Mouse (Mus musculus) MEL (cell line): ENCODE measurements around the gene Cabcoco1. TPM values are rescaled to one million over a fixed set of nuclear protein-coding genes. Genes with fewer than 3 reads are reported as not detected.

ENCODE experiments used
- DNase-seq: peaks from one replicate; pipeline ENCODE4 v3.0.0; 2011; ENCODE audit warnings: low read depth, low spot score
- H3K27ac ChIP-seq: 2 replicates; pipeline ENCODE4 v1.5.1; 2012; ENCODE audit warnings: low read depth, mild to moderate bottlenecking, control low read depth, low read length, moderate library complexity; ENCODE audit not compliant: control insufficient read depth
- H3K27me3 ChIP-seq, 2 experiments: fragments of 150-350 bp in 1 of 2; sonication (generic) in 1 of 2; 2 replicates each; pipeline ENCODE4 v1.6.1; 2012; ENCODE audit warnings: low read length in 2 of 2, mild to moderate bottlenecking in 2 of 2, improper control_type of control experiment in 1 of 2, moderate library complexity in 1 of 2; ENCODE audit not compliant: insufficient read depth in 2 of 2, control insufficient read depth in 1 of 2
- H3K36me3 ChIP-seq, 2 experiments: 2 replicates each; pipeline ENCODE4 v1.6.1; 2012 to 2014; ENCODE audit warnings: low read length in 2 of 2, improper control_type of control experiment in 1 of 2, inconsistent platforms in 1 of 2, mild to moderate bottlenecking in 1 of 2; ENCODE audit not compliant: insufficient read depth in 2 of 2, control insufficient read depth in 1 of 2
- H3K4me1 ChIP-seq, 2 experiments: fragments of 150-350 bp in 1 of 2; sonication (generic) in 1 of 2; 2 replicates each; pipeline ENCODE4 v1.6.1; 2012; ENCODE audit warnings: low read length in 2 of 2, improper control_type of control experiment in 1 of 2, mild to moderate bottlenecking in 1 of 2; ENCODE audit not compliant: insufficient read depth in 2 of 2, control insufficient read depth in 1 of 2
- H3K4me3 ChIP-seq, 2 experiments: fragments of 150-350 bp in 1 of 2; sonication (generic) in 1 of 2; 2 replicates each; pipeline ENCODE4 v1.5.1; 2012; ENCODE audit warnings: low read depth in 2 of 2, low read length in 2 of 2, mild to moderate bottlenecking in 2 of 2, moderate library complexity in 2 of 2, control low read depth in 1 of 2, improper control_type of control experiment in 1 of 2; ENCODE audit not compliant: control insufficient read depth in 1 of 2, insufficient read depth in 1 of 2
- H3K79me2 ChIP-seq: 2 replicates; pipeline ENCODE4 v1.6.1; 2012; ENCODE audit warnings: mild to moderate bottlenecking, low read length, moderate library complexity; ENCODE audit not compliant: control insufficient read depth, poor library complexity, insufficient read depth
- H3K9ac ChIP-seq: 2 replicates; pipeline ENCODE4 v1.6.1; 2012; ENCODE audit warnings: low read depth, mild to moderate bottlenecking, control low read depth, low read length, moderate library complexity; ENCODE audit not compliant: control insufficient read depth, poor library complexity, severe bottlenecking
- H3K9me3 ChIP-seq: fragments of 150-350 bp; sonication (generic); replicated peaks from 2 replicates; pipeline ENCODE4 v1.6.1; 2012; ENCODE audit warnings: mild to moderate bottlenecking, low read length, improper control_type of control experiment, moderate library complexity; ENCODE audit not compliant: insufficient read depth
- BHLHE40 ChIP-seq: IDR thresholded peaks from 2 replicates; pipeline ENCODE4 v1.6.1; 2012; ENCODE audit warnings: low read depth, mild to moderate bottlenecking, inconsistent platforms, low read length, improper control_type of control experiment, borderline replicate concordance
- CHD1 ChIP-seq: IDR thresholded peaks from 2 replicates; pipeline ENCODE4 v1.6.1; 2012; ENCODE audit warnings: low read depth, mild to moderate bottlenecking, inconsistent platforms, low read length, improper control_type of control experiment
- CTCF ChIP-seq, 3 experiments: IDR thresholded peaks in 2 of 3; conservative IDR thresholded peaks in 1 of 3; 2 replicates each; pipeline ENCODE4 v1.5.1; 2011 to 2012; ENCODE audit warnings: low read length in 3 of 3, low read depth in 2 of 3, mild to moderate bottlenecking in 2 of 3, improper control_type of control experiment in 1 of 3, inconsistent platforms in 1 of 3, mixed read lengths in 1 of 3, moderate library complexity in 1 of 3; ENCODE audit not compliant: control insufficient read depth in 1 of 3, insufficient read depth in 1 of 3, poor library complexity in 1 of 3, severe bottlenecking in 1 of 3
- ETS1 ChIP-seq: IDR thresholded peaks from 2 replicates; pipeline ENCODE4 v1.6.1; 2012; ENCODE audit warnings: low read depth, mild to moderate bottlenecking, inconsistent platforms, low read length, improper control_type of control experiment, moderate library complexity
- GABPA ChIP-seq: IDR thresholded peaks from 2 replicates; pipeline ENCODE4 v1.6.1; 2012; ENCODE audit warnings: low read depth, mild to moderate bottlenecking, inconsistent platforms, low read length, improper control_type of control experiment, moderate library complexity
- JUND ChIP-seq: IDR thresholded peaks from 2 replicates; pipeline ENCODE4 v1.6.1; 2011; ENCODE audit warnings: low read depth, mild to moderate bottlenecking, improper control_type of control experiment, low read length
- KAT2A ChIP-seq: conservative IDR thresholded peaks from 2 replicates; pipeline ENCODE4 v1.6.1; 2012; ENCODE audit warnings: low read depth, low read length, improper control_type of control experiment, inconsistent platforms
- MAFK ChIP-seq: IDR thresholded peaks from 2 replicates; pipeline ENCODE4 v1.6.1; 2011; ENCODE audit warnings: low read depth, mild to moderate bottlenecking, low read length, improper control_type of control experiment, borderline replicate concordance
- MAX ChIP-seq: IDR thresholded peaks from 2 replicates; pipeline ENCODE4 v1.6.1; 2011; ENCODE audit warnings: low read length, improper control_type of control experiment
- MAZ ChIP-seq: IDR thresholded peaks from 2 replicates; pipeline ENCODE4 v1.6.1; 2012; ENCODE audit warnings: low read depth, mild to moderate bottlenecking, inconsistent platforms, low read length, improper control_type of control experiment
- MEF2A ChIP-seq: IDR thresholded peaks from 2 replicates; pipeline ENCODE4 v1.6.1; 2014; ENCODE audit warnings: low read depth, mild to moderate bottlenecking, inconsistent platforms, low read length, improper control_type of control experiment; ENCODE audit not compliant: poor library complexity, insufficient replicate concordance, severe bottlenecking; ENCODE audit errors: extremely low read depth
- MXI1 ChIP-seq: IDR thresholded peaks from 2 replicates; pipeline ENCODE4 v1.6.1; 2011; ENCODE audit warnings: mild to moderate bottlenecking, low read depth, low read length, improper control_type of control experiment
- MYB ChIP-seq: IDR thresholded peaks from 2 replicates; pipeline ENCODE4 v1.6.1; 2011; ENCODE audit warnings: mild to moderate bottlenecking, low read depth, low read length, improper control_type of control experiment
- NELFE ChIP-seq: IDR thresholded peaks from 2 replicates; pipeline ENCODE4 v1.6.1; 2011; ENCODE audit warnings: low read depth, low read length, improper control_type of control experiment
- POLR2A ChIP-seq, 2 experiments: IDR thresholded peaks; 2 replicates each; pipeline ENCODE4 v1.6.1; 2011 to 2012; ENCODE audit warnings: low read length in 2 of 2, mild to moderate bottlenecking in 2 of 2, control low read depth in 1 of 2, improper control_type of control experiment in 1 of 2, low read depth in 1 of 2, moderate library complexity in 1 of 2; ENCODE audit not compliant: control insufficient read depth in 1 of 2, insufficient read depth in 1 of 2, poor library complexity in 1 of 2
- RCOR1 ChIP-seq: IDR thresholded peaks from 2 replicates; pipeline ENCODE4 v1.6.1; 2012; ENCODE audit warnings: low read depth, mild to moderate bottlenecking, inconsistent platforms, low read length, improper control_type of control experiment
- SIN3A ChIP-seq: IDR thresholded peaks from 2 replicates; pipeline ENCODE4 v1.6.1; 2012; ENCODE audit warnings: low read length, improper control_type of control experiment, inconsistent platforms
- SMC3 ChIP-seq: IDR thresholded peaks from 2 replicates; pipeline ENCODE4 v1.6.1; 2011; ENCODE audit warnings: low read depth, low read length, improper control_type of control experiment
- TAL1 ChIP-seq: IDR thresholded peaks from 2 replicates; pipeline ENCODE4 v1.6.1; 2012; ENCODE audit warnings: mild to moderate bottlenecking, inconsistent platforms, low read length, moderate library complexity, mixed read lengths
- TBP ChIP-seq: IDR thresholded peaks from 2 replicates; pipeline ENCODE4 v1.8.0; 2011; ENCODE audit warnings: low read depth, low read length, improper control_type of control experiment
- TCF12 ChIP-seq: IDR thresholded peaks from 2 replicates; pipeline ENCODE4 v1.6.1; 2014; ENCODE audit warnings: low read depth, mild to moderate bottlenecking, inconsistent platforms, low read length, improper control_type of control experiment, moderate library complexity
- UBTF ChIP-seq: IDR thresholded peaks from 2 replicates; pipeline ENCODE4 v1.6.1; 2012; ENCODE audit warnings: low read depth, mild to moderate bottlenecking, inconsistent platforms, low read length, improper control_type of control experiment, moderate library complexity, borderline replicate concordance; ENCODE audit not compliant: insufficient read depth
- USF1 ChIP-seq: IDR thresholded peaks from 2 replicates; pipeline ENCODE4 v1.6.1; 2014; ENCODE audit warnings: low read depth, mild to moderate bottlenecking, inconsistent platforms, low read length, improper control_type of control experiment, moderate library complexity
- USF2 ChIP-seq, 2 experiments: IDR thresholded peaks; 2 replicates each; pipeline ENCODE4 v1.6.1; 2011 to 2012; ENCODE audit warnings: improper control_type of control experiment in 2 of 2, low read length in 2 of 2, borderline replicate concordance in 1 of 2, inconsistent platforms in 1 of 2, low read depth in 1 of 2, mild to moderate bottlenecking in 1 of 2; ENCODE audit not compliant: insufficient read depth in 1 of 2
- ZKSCAN1 ChIP-seq: IDR thresholded peaks from 2 replicates; pipeline ENCODE4 v1.6.1; 2012; ENCODE audit warnings: low read depth, mild to moderate bottlenecking, inconsistent platforms, low read length, improper control_type of control experiment, moderate library complexity
- ZNF384 ChIP-seq: IDR thresholded peaks from 2 replicates; pipeline ENCODE4 v1.6.1; 2012; ENCODE audit warnings: low read depth, mild to moderate bottlenecking, inconsistent platforms, low read length, improper control_type of control experiment
- polyA plus RNA-seq, 2 experiments: library from polyadenylated mRNA; stranded (reverse) in 1 of 2; unstranded in 1 of 2; fragments of >175 nt in 1 of 2; fragments of >200 nt in 1 of 2; gene quantifications; 2 replicates each; pipeline versions ENCODE4 v1.2.1 to v1.2.4; 2012; ENCODE audit warnings: low replicate concordance in 2 of 2, low read depth in 1 of 2; ENCODE audit not compliant: insufficient read length in 2 of 2, insufficient read depth in 1 of 2, missing spikeins in 1 of 2
- total RNA-seq: library from RNA; depleted of rRNA; stranded (reverse); fragments of 300-350 nt; gene quantifications from 2 replicates; pipeline ENCODE4 v1.2.3, GENCODE M21; 2012

The Cabcoco1 gene
- total and polyA plus RNA-seq, 3 experiments, result not detected

- no peak for DNase-seq
- Histone ChIP-seq H3K79me2 (no peaks in the 10 kb centered on the region), H3K27ac (no peak overlapping the region), H3K9me3 (no peaks in the 10 kb centered on the region), H3K4me3 (no peak overlapping the region), H3K36me3 (no peaks in the 10 kb centered on the region), H3K4me1 (no peaks in the 10 kb centered on the region), H3K27me3 (no peaks in the 10 kb centered on the region), H3K9ac (no peak overlapping the region)
- TF ChIP-seq ZNF384, result no peak
- no peak for TF ChIP-seq USF2 (IDR thresholded peaks at IDR 0.05; ENCODE audit: borderline replicate concordance in 1 of 2, insufficient read depth in 1 of 2, low read depth in 1 of 2, low read length in 2 of 2)
- TF ChIP-seq SMC3, result no peak
- TF ChIP-seq SIN3A, result no peak
- no peak for TF ChIP-seq UBTF
These were observed 16.6 kb upstream of the Cabcoco1 start for GRCm38 (mm10) chr10:68558105-68558827.

DNA sequence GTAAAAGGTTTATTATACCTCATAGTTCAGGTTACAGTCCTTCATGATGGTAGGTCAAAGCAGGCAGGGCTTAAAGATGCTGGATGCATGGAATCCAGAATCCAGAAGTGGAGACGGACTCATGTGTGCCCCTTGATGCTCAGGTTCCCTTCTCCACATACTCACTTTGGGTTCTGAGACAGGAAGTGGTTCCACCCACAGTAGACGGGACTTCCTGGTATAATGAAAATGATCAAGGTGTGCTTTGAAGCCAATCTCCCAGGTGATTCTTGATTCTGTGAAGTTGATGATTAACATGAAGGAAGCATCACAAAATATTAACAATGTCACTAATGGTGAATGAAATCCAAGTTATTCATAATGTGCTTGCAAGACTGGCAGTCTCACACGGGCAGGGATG lies 12.0 kb upstream of the Cabcoco1 start:
- H3K4me3 ChIP-seq, result no peak overlapping the region

DNA sequence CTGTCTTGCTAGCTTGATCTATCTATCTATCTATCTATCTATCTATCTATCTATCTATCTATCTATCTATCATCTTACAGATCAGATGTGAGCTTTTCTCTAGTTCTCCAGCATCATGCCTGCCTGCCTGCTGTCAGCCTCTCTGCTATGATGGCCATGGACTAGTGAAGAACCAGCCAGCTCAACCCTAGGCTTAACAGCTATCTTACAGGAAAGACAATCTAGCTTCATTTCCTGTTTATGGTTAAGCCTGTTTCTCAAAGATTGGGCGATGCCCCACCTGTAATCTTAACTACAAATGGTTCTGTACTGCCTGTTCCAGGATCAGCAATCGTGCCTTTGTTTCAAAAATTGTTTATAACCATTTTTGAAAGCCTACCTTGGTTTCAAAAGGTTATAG lies 10.9 kb upstream of the Cabcoco1 start:
- H3K4me3 ChIP-seq, result no peak overlapping the region
- no peaks in the 10 kb centered on the region for H3K36me3 ChIP-seq
- no peaks in the 10 kb centered on the region for H3K9me3 ChIP-seq
- no peak overlapping the region for H3K9ac ChIP-seq
- no peaks in the 10 kb centered on the region for H3K4me1 ChIP-seq
- no peaks in the 10 kb centered on the region for H3K27me3 ChIP-seq
- no peaks in the 10 kb centered on the region for H3K79me2 ChIP-seq
- no peak overlapping the region for H3K27ac ChIP-seq
- DNase-seq, result no peak
- TF ChIP-seq TCF12 (no peak), RCOR1 (no peak), MYB (no peak), ETS1 (no peak), MXI1 (no peak), SIN3A (no peak), JUND (no peak), USF1 (no peak), ZNF384 (no peak), ZKSCAN1 (no peak), UBTF (no peak), TAL1 (no peak), CTCF (IDR thresholded peaks at IDR 0.05 in 2 of 3, conservative IDR thresholded peaks at IDR 0.05 in 1 of 3; ENCODE audit: control insufficient read depth in 1 of 3, insufficient read depth in 1 of 3, low read depth in 2 of 3, low read length in 3 of 3, poor library complexity in 1 of 3, severe bottlenecking in 1 of 3) (no peak), MAX (no peak), CHD1 (no peak), BHLHE40 (no peak), NELFE (no peak), MAFK (no peak), TBP (no peak)

More for the DNA sequence above, 12.0 kb upstream of the Cabcoco1 start:
- no peak for TF ChIP-seq RCOR1
- TF ChIP-seq POLR2A (IDR thresholded peaks at IDR 0.05; ENCODE audit: control insufficient read depth in 1 of 2, insufficient read depth in 1 of 2, low read depth in 1 of 2, low read length in 2 of 2, poor library complexity in 1 of 2), result no peak
- TF ChIP-seq ZNF384, result no peak
- TF ChIP-seq KAT2A, result no peak
- TF ChIP-seq TAL1, result no peak
- no peak for TF ChIP-seq SIN3A
- TF ChIP-seq SMC3, result no peak
- TF ChIP-seq MAZ, result no peak
- no peak for TF ChIP-seq ETS1
- TF ChIP-seq MEF2A, result no peak
- TF ChIP-seq GABPA, result no peak
- H3K9me3 ChIP-seq, result no peaks in the 10 kb centered on the region
- H3K79me2 ChIP-seq, result no peaks in the 10 kb centered on the region
- H3K36me3 ChIP-seq, result no peaks in the 10 kb centered on the region
- H3K27me3 ChIP-seq, result no peaks in the 10 kb centered on the region
- DNase-seq, result no peak
- no peaks in the 10 kb centered on the region for H3K4me1 ChIP-seq
- H3K9ac ChIP-seq, result no peak overlapping the region
- H3K27ac ChIP-seq, result no peak overlapping the region
